Mouse (Mus musculus) midbrain, embryonic 14.5 days (tissue): ENCODE results near the gene Olfr824. TPM values are rescaled to one million over a fixed set of nuclear protein-coding genes. Genes with fewer than 3 reads are reported as not detected.
"Not testable (repeated sequence)": the region's sequence is repeated elsewhere in the genome, so short reads cannot be mapped to it uniquely, and the experiment has no call there.

Experiments
- ATAC-seq: fragments of 200-750 bp; cut with Nextera tagmentation; 2 replicates; pipeline ENCODE4 v1.8.0; 2017; ENCODE audit warnings: moderate number of reproducible peaks, moderate library complexity; ENCODE audit not compliant: low FRiP score, low TSS enrichment
- DNase-seq: peaks from one replicate; pipeline ENCODE4 v3.0.0-alpha.2; 2015
- H3K27ac ChIP-seq: fragments of 300-500 bp; sonication (generic); replicated peaks from 2 replicates; pipeline ENCODE4 v1.5.1; 2014; ENCODE audit warnings: mild to moderate bottlenecking, low read depth, low read length, moderate library complexity
- H3K27me3 ChIP-seq: fragments of 300-500 bp; sonication (generic); 2 replicates; pipeline ENCODE4 v1.6.1; 2014; ENCODE audit warnings: low read length, control low read depth, mixed read lengths; ENCODE audit not compliant: control insufficient read depth, insufficient read depth
- H3K36me3 ChIP-seq: fragments of 300-500 bp; sonication (generic); 2 replicates; pipeline ENCODE4 v1.6.1; 2014; ENCODE audit warnings: low read length, control low read depth; ENCODE audit not compliant: control insufficient read depth, insufficient read depth
- H3K4me1 ChIP-seq: fragments of 300-500 bp; sonication (generic); 2 replicates; pipeline ENCODE4 v1.6.1; 2014; ENCODE audit warnings: mild to moderate bottlenecking, antibody characterized with exemption, low read length, control low read depth; ENCODE audit not compliant: control insufficient read depth, insufficient read depth
- H3K4me2 ChIP-seq: fragments of 300-500 bp; sonication (generic); 2 replicates; pipeline ENCODE4 v1.6.1; 2014; ENCODE audit warnings: mild to moderate bottlenecking, low read length, moderate library complexity
- H3K4me3 ChIP-seq: fragments of 300-500 bp; sonication (generic); replicated peaks from 2 replicates; pipeline ENCODE4 v1.5.1; 2014; ENCODE audit warnings: low read depth, low read length
- H3K9ac ChIP-seq: fragments of 300-500 bp; sonication (generic); replicated peaks from 2 replicates; pipeline ENCODE4 v1.6.1; 2014; ENCODE audit warnings: mild to moderate bottlenecking, low read length, moderate library complexity
- H3K9me3 ChIP-seq: fragments of 300-500 bp; sonication (generic); 2 replicates; pipeline ENCODE4 v1.6.1; 2016; ENCODE audit warnings: low read length, control low read depth, mixed read lengths; ENCODE audit not compliant: control insufficient read depth
- WGBS: fragments of 180-500 bp; shearing (Covaris S2); extraction: QIAGEN DNeasy Blood & Tissue Kit; methylation state at CpG from one replicate; pipeline ENCODE4 v1.1.7; 2014; 5-methylcytosine and 5-hydroxymethylcytosine counted together
- polyA plus RNA-seq: library from polyadenylated mRNA; unstranded; fragments of >200 nt; fragmentation: Nextera tagmentation; extraction: Ambion mirVana; gene quantifications from 2 replicates; pipeline ENCODE4 v1.2.1, GENCODE M21; 2014

Gene Olfr824
- not detected in 2 replicates for polyA plus RNA-seq

DNA sequence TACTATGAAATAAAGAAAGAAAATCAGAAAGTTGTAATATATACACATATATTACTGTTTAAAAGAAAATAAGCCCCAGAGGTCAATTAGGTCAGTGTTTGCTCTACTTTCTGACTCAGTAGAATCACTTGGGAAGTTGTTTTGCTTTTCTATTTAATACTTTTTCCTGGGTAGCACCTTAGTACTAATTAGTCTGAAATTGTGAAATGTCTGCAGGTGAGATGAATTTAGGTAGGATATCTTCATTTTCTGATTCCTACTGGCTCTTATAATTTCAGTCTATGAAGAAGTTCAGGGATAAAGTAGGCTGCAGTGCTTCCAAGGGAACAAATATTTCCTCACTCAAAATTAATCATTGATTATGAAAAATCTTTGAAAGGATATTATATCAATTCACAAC is at the start of gene Olfr824:
Olfr824 (minus strand) TSS at position 101 of the 400 bp plus-strand sequence.
- not testable (repeated sequence) for H3K36me3 ChIP-seq, ATAC-seq, H3K9ac ChIP-seq

DNA sequence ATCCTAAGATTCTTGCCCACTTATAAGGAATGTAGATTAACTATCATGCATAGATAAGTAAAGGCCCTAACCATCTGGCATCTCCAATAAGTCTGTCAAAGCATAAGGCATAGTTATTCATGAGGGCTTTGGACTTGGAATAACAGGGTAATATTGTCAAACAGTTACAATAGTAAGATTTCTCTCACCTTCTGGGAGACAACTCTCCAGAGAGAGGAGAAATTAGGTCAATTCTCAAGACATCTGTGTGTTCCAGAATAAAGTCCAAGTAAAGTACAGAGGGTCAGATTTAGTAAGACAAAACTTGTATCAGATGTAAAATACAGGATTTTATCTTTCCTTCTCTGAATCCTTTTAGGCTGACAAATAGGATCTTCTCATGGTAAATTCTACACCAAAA is 36.9 kb upstream of the Olfr824 start, which contains the start of gene Olfr825:
Olfr825 (minus strand) TSS at position 101 of the 400 bp plus-strand sequence.
- DNase-seq (no peak), ATAC-seq (no peak)
- Histone ChIP-seq H3K9ac (no peak within 1 kb of the TSS), H3K4me2 (no peak within 1 kb of the TSS), H3K36me3 (no peaks in the 10 kb centered on the region), H3K27me3 (no peaks in the 10 kb centered on the region), H3K4me1 (no peaks in the 10 kb centered on the region), H3K27ac (no peak within 1 kb of the TSS), H3K9me3 (no peaks in the 10 kb centered on the region), H3K4me3 (no peak within 1 kb of the TSS)

More for the DNA sequence above, at the start of gene Olfr824:
- not testable (repeated sequence) for H3K4me3 ChIP-seq, H3K4me2 ChIP-seq, H3K4me1 ChIP-seq, DNase-seq, H3K9me3 ChIP-seq, H3K27me3 ChIP-seq, H3K27ac ChIP-seq

DNA sequence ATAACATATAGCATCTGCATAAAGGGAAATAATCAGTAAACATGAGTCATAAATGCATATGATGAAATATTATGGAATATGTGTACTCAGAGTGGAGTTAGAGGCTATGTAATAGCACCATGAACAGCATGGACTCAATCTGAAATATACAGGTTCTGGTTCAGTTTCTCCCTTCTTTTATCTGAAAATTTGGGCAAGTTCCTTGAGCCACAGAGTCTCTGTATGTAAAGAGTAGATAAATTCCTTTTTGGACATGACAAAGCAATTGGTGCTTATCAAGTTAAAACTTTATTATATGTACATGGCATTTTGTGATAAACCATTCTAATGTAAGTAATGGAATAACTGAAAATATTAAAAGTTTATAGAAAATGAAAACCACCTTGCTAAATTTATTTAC is 35.4 kb upstream of the Olfr824 start:
- ATAC-seq, result no peak
- H3K27ac ChIP-seq, result no peak overlapping the region
- H3K9ac ChIP-seq, result no peak overlapping the region
- no peak overlapping the region for H3K4me3 ChIP-seq
- H3K36me3 ChIP-seq, result no peaks in the 10 kb centered on the region
- no peak overlapping the region for H3K4me2 ChIP-seq
- H3K27me3 ChIP-seq, result no peaks in the 10 kb centered on the region
- H3K9me3 ChIP-seq, result no peaks in the 10 kb centered on the region
- DNase-seq, result no peak
- no peaks in the 10 kb centered on the region for H3K4me1 ChIP-seq

DNA sequence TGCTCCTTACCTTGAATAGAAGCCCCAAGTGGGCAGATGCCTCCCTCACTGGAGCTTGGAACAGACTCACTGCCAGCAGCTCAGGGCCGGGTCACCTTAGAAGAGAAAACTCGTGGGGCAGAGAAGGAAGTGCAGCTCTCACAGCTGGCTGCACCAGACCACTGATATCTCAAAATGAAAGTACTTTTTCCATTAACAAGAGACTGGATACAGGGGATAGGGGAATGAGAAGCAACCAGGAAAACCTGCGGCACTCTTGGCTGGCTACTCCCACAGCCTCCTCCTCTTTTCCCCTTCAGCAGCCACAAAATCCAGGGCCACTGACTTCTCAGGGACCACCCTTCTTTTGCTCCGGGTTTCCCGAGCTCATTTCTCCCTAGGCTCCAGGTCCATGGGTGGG is 14.3 kb upstream of the Olfr824 start:
- DNase-seq (no peak), ATAC-seq (no peak)
- Histone ChIP-seq H3K36me3 (no peaks in the 10 kb centered on the region), H3K4me2 (no peak overlapping the region), H3K27ac (no peak overlapping the region), H3K4me1 (no peaks in the 10 kb centered on the region), H3K4me3 (no peak overlapping the region), H3K9me3 (no peaks in the 10 kb centered on the region), H3K27me3 (no peaks in the 10 kb centered on the region), H3K9ac (no peak overlapping the region)
- WGBS, result 89% methylated on average over 5 of the region's 5 CpGs

DNA sequence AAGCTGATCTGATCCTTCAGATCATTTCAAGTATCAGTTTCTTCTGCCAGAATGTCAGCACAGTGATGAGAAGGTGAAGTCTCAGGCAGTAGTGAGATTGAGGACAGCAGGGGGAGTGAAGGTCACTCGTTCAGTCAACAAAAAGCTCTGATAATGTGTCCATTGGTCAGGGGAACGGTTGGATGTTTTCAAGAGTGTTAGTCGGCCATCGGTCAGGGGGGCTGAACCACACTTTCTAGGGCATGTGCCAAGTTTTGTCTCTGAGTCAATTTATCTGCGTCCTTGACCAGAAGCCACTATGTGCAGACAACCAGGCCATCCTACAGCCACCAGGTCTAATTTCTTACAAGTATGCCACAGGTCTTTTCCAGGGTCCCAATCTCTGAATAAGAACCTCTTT is 12.7 kb upstream of the Olfr824 start:
- 92% methylated on average over 5 of the region's 5 CpGs for WGBS
- H3K4me1 ChIP-seq, H3K27me3 ChIP-seq, H3K4me3 ChIP-seq, ATAC-seq, H3K4me2 ChIP-seq, DNase-seq, H3K9me3 ChIP-seq, H3K9ac ChIP-seq, H3K36me3 ChIP-seq, H3K27ac ChIP-seq: not testable (repeated sequence)

DNA sequence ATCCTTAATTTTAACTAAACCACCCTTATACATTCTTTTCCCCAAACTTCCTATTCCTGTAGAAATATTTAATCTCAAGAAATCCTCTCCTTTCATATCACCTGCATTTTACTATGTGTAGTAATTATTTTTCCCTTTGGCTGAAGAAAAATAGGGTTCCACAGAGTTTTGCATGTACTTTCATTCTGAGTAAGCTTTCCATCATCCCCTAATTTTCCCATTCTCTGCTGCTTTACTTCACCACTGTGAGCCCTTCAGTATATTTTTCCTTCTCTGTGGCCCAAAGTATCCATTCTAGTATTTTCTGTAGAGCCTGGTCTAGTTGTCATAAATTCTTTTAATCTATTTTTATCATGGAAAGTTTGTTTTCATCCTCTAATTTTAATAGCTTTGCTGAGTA is 5.0 kb upstream of the Olfr824 start:
- H3K27ac ChIP-seq, result no peak overlapping the region
- no peak overlapping the region for H3K4me2 ChIP-seq
- no peaks in the 10 kb centered on the region for H3K27me3 ChIP-seq
- H3K4me1 ChIP-seq, result no peaks in the 10 kb centered on the region
- H3K36me3 ChIP-seq, result no peaks in the 10 kb centered on the region
- no peak overlapping the region for H3K9ac ChIP-seq
- ATAC-seq, result no peak
- no peak for DNase-seq
- no peaks in the 10 kb centered on the region for H3K9me3 ChIP-seq
- H3K4me3 ChIP-seq, result no peak overlapping the region

DNA sequence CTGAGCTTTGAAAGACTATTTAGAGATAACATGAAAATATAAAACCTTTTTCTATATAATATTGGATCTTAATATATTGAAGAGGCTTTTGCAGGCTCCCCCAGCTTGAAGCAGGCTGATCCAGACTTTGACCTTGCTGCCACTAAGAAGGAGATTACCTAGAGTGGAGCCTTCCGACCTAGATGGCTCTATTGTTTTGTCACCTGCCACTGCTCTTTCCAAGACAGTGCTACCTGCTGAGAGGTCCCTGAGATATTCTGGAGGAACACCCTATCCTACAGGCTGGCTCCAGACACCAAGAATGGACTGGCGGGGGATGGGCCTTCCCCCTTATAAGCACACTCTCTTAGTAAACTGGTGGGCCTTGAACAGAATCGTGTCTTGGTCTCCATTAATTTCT is 13.8 kb downstream of the Olfr824 start:
- DNase-seq, H3K4me2 ChIP-seq, H3K9ac ChIP-seq, H3K27ac ChIP-seq, H3K36me3 ChIP-seq, H3K27me3 ChIP-seq, H3K9me3 ChIP-seq, H3K4me1 ChIP-seq, H3K4me3 ChIP-seq, ATAC-seq: not testable (repeated sequence)
- 55% methylated on average over 3 of the region's 3 CpGs for WGBS

DNA sequence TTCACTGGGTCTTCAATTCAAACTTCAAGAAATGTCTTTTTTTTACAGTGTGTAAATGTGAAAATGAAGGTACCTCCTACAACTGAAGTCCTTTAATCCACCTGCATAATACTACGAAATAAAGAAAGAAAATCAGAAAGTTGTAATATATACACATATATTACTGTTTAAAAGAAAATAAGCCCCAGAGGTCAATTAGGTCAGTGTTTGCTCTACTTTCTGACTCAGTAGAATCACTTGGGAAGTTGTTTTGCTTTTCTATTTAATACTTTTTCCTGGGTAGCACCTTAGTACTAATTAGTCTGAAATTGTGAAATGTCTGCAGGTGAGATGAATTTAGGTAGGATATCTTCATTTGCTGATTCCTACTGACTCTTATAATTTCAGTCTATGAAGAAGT is 14.5 kb downstream of the Olfr824 start, which contains the start of gene Olfr823:
Olfr823 (minus strand) TSS at position 101 of the 400 bp plus-strand sequence.
- H3K4me3 ChIP-seq, H3K9me3 ChIP-seq, H3K4me2 ChIP-seq, H3K9ac ChIP-seq, H3K27ac ChIP-seq, H3K4me1 ChIP-seq, ATAC-seq, DNase-seq, H3K27me3 ChIP-seq, H3K36me3 ChIP-seq: not testable (repeated sequence)
- 86% methylated on average over 1 of the region's 1 CpGs for WGBS

DNA sequence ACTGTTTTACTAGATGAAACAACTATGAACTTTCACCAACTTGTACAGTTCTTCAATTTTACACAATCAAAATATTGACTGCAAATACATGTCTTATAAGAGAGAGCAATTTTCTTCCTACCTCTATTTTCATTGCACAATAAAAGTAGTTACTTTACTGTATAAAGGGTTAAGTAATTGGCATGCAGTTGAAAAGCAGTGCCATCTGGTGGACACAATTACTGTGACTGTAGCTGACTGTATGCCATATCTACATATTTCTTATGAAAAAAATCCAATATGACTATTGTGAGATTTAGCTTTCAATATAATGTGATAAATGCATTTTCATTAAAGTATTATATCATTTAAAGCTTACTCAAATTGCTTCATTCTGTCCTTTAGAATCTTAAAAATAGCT is 33.7 kb downstream of the Olfr824 start:
- H3K9me3 ChIP-seq, result no peaks in the 10 kb centered on the region
- H3K4me2 ChIP-seq, result no peak overlapping the region
- no peaks in the 10 kb centered on the region for H3K36me3 ChIP-seq
- ATAC-seq, result no peak
- DNase-seq, result peak; percentile 52
- H3K4me3 ChIP-seq, result no peak overlapping the region
- H3K27me3 ChIP-seq, result no peaks in the 10 kb centered on the region
- H3K27ac ChIP-seq, result no peak overlapping the region
- H3K9ac ChIP-seq, result no peak overlapping the region
- H3K4me1 ChIP-seq, result no peaks in the 10 kb centered on the region
